Mouse (Mus musculus): ENCODE measurements around the gene Clec4b2. TPM values are rescaled to one million over a fixed set of nuclear protein-coding genes. Genes with fewer than 3 reads are reported as not detected.
A peak's percentile ranks its signal among the peaks of the same experiment; 100 is the strongest.
"Not testable (repeated sequence)": the region's sequence is repeated elsewhere in the genome, so short reads cannot be mapped to it uniquely, and the experiment has no call there.

Clec4b2 gene
- polyA plus RNA-seq (2015; fragmentation: Nextera tagmentation; extraction: Ambion mirVana), result 0.14 TPM in 1 of 2 replicates, not detected in the other

DNA sequence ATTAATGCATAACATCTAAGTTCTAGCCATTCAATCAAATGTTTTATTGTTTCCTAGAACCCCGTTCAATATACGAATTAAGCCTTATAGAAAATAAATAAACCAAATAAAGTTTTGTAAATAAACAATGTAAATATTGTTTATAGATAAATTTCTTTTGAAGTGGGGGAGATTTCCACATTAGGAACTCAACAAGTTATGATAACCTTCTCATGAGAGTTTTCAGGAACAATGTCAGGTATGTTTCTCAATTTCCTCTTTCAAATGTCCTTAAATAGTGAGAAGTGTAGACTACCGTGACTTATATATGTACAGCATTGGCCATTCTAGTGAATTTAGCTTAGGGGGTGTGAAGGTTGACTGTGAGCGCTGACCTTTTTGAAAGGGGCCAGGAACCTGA is at the start of gene Clec4b2:
TSS of gene Clec4b2 (plus strand) at position 301 of the 400 bp plus-strand sequence.
- H3K27me3 ChIP-seq (replicated peaks), result no peaks in the 10 kb centered on the region
- H3K4me1 ChIP-seq, result no peaks in the 10 kb centered on the region
- no peak for ATAC-seq (ENCODE audit: insufficient read depth, low FRiP score, low read depth)
- H3K4me3 ChIP-seq (replicated peaks), result no peak within 1 kb of the TSS
- H3K27ac ChIP-seq, result no peak within 1 kb of the TSS
- H3K9me3 ChIP-seq, result no peaks in the 10 kb centered on the region
- H3K36me3 ChIP-seq, result no peaks in the 10 kb centered on the region
- 83% methylated on average over 4 of the region's 4 CpGs for WGBS
- H3K9ac ChIP-seq, result no peak within 1 kb of the TSS
- H3K4me2 ChIP-seq, result no peak within 1 kb of the TSS

DNA sequence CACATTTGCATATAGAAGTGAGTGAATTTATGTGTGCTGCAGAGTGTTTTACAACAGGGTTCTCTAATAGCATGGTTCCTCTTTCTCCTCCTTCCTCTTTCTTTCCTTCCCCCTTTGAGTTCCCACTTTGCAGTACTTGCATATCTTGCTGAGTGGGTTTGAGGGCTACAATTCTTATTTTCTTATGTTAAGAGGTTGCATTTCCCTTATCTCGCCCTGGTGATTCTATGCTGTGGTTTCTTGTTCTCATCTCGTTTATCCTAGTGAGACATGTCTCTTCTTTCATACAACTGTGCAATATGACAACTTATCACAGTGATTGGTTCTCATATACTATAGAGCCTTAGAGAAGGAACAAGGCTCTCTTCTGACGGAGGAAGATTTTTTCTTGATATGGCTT is 49.5 kb upstream of the Clec4b2 start:
- WGBS, result 66% methylated on average over 3 of the region's 3 CpGs
- Histone ChIP-seq H3K9me3 (no peaks in the 10 kb centered on the region), H3K9ac (no peak overlapping the region), H3K36me3 (no peaks in the 10 kb centered on the region), H3K4me2 (no peak overlapping the region), H3K27ac (no peak overlapping the region), H3K27me3 (replicated peaks) (no peaks in the 10 kb centered on the region), H3K4me1 (no peaks in the 10 kb centered on the region), H3K4me3 (replicated peaks) (no peak overlapping the region)
- ATAC-seq (ENCODE audit: insufficient read depth, low FRiP score, low read depth), result no peak

GRCm38 (mm10) chr6:123127173-123127572 is 45.5 kb upstream of the Clec4b2 start:
- Histone ChIP-seq H3K4me2 (no peak overlapping the region), H3K9ac (no peak overlapping the region), H3K27ac (no peak overlapping the region), H3K4me3 (replicated peaks) (no peak overlapping the region), H3K36me3 (no peaks in the 10 kb centered on the region), H3K9me3 (no peaks in the 10 kb centered on the region), H3K27me3 (replicated peaks) (no peaks in the 10 kb centered on the region), H3K4me1 (no peaks in the 10 kb centered on the region)
- WGBS, result 47% methylated on average over 1 of the region's 1 CpGs
- ATAC-seq (ENCODE audit: insufficient read depth, low FRiP score, low read depth), result no peak

- not testable (repeated sequence) for H3K4me1 ChIP-seq; H3K27me3 ChIP-seq (replicated peaks); ATAC-seq (ENCODE audit: insufficient read depth, low FRiP score, low read depth); H3K36me3 ChIP-seq; H3K27ac ChIP-seq; H3K4me3 ChIP-seq (replicated peaks); H3K9ac ChIP-seq; H3K9me3 ChIP-seq; H3K4me2 ChIP-seq
- 62% methylated on average over 29 of the region's 29 CpGs for WGBS
These were observed 34.7 kb upstream of the Clec4b2 start for GRCm38 (mm10) chr6:123137766-123138526.

DNA sequence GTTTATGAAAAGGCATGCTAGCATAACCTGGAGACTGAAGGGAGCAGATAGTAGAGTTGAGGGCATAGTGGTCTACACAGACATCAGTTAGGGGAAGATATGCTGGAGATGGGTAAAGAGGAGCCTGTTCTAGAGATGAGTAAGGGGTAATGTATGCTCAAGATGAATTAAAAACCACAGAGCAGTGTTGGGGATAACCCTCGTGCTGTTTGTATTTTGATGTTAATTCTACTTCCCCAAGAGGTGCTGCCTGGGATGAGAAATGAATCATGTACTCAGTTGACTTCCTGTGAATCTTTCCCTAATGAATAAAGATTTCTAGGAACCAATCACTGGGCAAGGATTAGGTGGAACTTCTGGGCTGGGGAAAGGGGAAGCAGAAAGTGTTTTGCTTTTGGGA is 2.6 kb upstream of the Clec4b2 start:
- Histone ChIP-seq H3K27me3 (replicated peaks) (no peaks in the 10 kb centered on the region), H3K9ac (no peak overlapping the region), H3K4me3 (replicated peaks) (no peak overlapping the region), H3K4me1 (no peaks in the 10 kb centered on the region), H3K9me3 (no peaks in the 10 kb centered on the region), H3K4me2 (no peak overlapping the region), H3K36me3 (no peaks in the 10 kb centered on the region), H3K27ac (no peak overlapping the region)
- WGBS, result 32% methylated on average over 1 of the region's 1 CpGs
- ATAC-seq (ENCODE audit: insufficient read depth, low FRiP score, low read depth), result no peak

- no peaks in the 10 kb centered on the region for H3K4me1 ChIP-seq
- no peak overlapping the region for H3K4me3 ChIP-seq (replicated peaks)
- H3K9me3 ChIP-seq, result no peaks in the 10 kb centered on the region
- no peak overlapping the region for H3K4me2 ChIP-seq
- no peak for ATAC-seq (ENCODE audit: insufficient read depth, low FRiP score, low read depth)
- H3K27me3 ChIP-seq (replicated peaks), result no peaks in the 10 kb centered on the region
- no peak overlapping the region for H3K27ac ChIP-seq
- H3K36me3 ChIP-seq, result no peaks in the 10 kb centered on the region
- H3K9ac ChIP-seq, result no peak overlapping the region
These were observed 1.7 kb upstream of the Clec4b2 start for GRCm38 (mm10) chr6:123171040-123171439.

- H3K27me3 ChIP-seq (replicated peaks), result no peaks in the 10 kb centered on the region
- no peak overlapping the region for H3K4me3 ChIP-seq (replicated peaks)
- no peak for ATAC-seq (ENCODE audit: insufficient read depth, low FRiP score, low read depth)
- H3K4me1 ChIP-seq, result no peaks in the 10 kb centered on the region
- no peak overlapping the region for H3K27ac ChIP-seq
- no peak overlapping the region for H3K9ac ChIP-seq
- H3K4me2 ChIP-seq, result no peak overlapping the region
- H3K9me3 ChIP-seq, result no peaks in the 10 kb centered on the region
- WGBS, result 76% methylated on average over 1 of the region's 1 CpGs
- no peaks in the 10 kb centered on the region for H3K36me3 ChIP-seq
These were observed 2.9 kb downstream of the Clec4b2 start for GRCm38 (mm10) chr6:123175549-123175948.

DNA sequence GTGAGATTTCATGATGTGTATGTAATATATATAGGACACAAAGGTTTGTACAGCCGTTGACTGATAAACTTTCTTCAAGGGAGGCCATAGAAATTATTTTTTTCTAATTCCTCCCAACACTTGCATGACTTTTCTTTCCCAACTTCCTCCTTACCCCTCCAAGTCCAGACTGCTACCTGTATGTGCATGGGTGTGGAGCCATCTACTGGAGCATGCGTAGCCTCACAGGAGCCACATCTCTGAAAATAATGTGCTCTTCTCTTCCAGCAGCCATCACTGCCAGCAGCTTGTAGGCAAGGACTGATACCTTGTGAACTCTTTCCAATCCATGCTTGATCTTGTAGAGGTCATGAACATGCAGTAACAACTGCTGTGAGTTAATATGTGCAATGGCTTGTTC is 12.2 kb downstream of the Clec4b2 start:
- not testable (repeated sequence) for H3K4me3 ChIP-seq (replicated peaks); ATAC-seq (ENCODE audit: insufficient read depth, low FRiP score, low read depth); H3K9ac ChIP-seq; H3K27ac ChIP-seq; H3K9me3 ChIP-seq; H3K36me3 ChIP-seq; H3K27me3 ChIP-seq (replicated peaks); H3K4me1 ChIP-seq; H3K4me2 ChIP-seq
- 74% methylated on average over 2 of the region's 2 CpGs for WGBS

- 86% methylated on average over 1 of the region's 1 CpGs for WGBS
- H3K36me3 ChIP-seq, result no peaks in the 10 kb centered on the region
- no peaks in the 10 kb centered on the region for H3K27me3 ChIP-seq (replicated peaks)
- ATAC-seq (ENCODE audit: insufficient read depth, low FRiP score, low read depth), result peak; percentile 50; the same call in 1 of the 2 replicates
- H3K4me1 ChIP-seq, result no peaks in the 10 kb centered on the region
- no peak overlapping the region for H3K9ac ChIP-seq
- H3K4me2 ChIP-seq, result no peak overlapping the region
- H3K4me3 ChIP-seq (replicated peaks), result no peak overlapping the region
- no peaks in the 10 kb centered on the region for H3K9me3 ChIP-seq
- H3K27ac ChIP-seq, result no peak overlapping the region
These were observed 34.7 kb downstream of the Clec4b2 start for GRCm38 (mm10) chr6:123207187-123208076.

DNA sequence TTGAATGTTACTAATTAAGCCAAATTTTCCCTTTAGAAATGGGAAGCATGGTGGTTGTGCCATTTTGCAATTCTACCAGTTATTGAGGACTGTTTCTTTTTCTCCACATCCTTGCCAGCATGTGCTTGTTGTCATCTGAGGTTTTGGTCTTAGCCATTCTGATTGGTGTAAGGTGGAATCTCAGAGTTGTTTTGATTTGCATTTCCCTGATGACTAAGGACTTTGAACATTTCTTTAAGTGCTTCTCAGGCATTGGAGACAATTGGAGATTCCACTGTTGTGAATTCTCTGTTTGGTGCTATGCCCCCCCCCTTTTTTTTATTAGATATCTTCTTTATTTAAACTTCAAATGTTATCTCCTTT is 35.4 kb downstream of the Clec4b2 start:
- not testable (repeated sequence) for H3K27ac ChIP-seq; H3K27me3 ChIP-seq (replicated peaks); H3K4me1 ChIP-seq; H3K4me2 ChIP-seq; H3K9ac ChIP-seq; H3K36me3 ChIP-seq; H3K4me3 ChIP-seq (replicated peaks); H3K9me3 ChIP-seq; ATAC-seq (ENCODE audit: insufficient read depth, low FRiP score, low read depth)

- WGBS, result 56% methylated on average over 1 of the region's 1 CpGs
- H3K27ac ChIP-seq, result no peak overlapping the region
- no peaks in the 10 kb centered on the region for H3K27me3 ChIP-seq (replicated peaks)
- no peaks in the 10 kb centered on the region for H3K9me3 ChIP-seq
- ATAC-seq (ENCODE audit: insufficient read depth, low FRiP score, low read depth), result no peak
- H3K4me1 ChIP-seq, result no peaks in the 10 kb centered on the region
- H3K4me3 ChIP-seq (replicated peaks), result no peak overlapping the region
- no peak overlapping the region for H3K9ac ChIP-seq
- H3K36me3 ChIP-seq, result no peaks in the 10 kb centered on the region
- H3K4me2 ChIP-seq, result no peak overlapping the region
These were observed 39.0 kb downstream of the Clec4b2 start for GRCm38 (mm10) chr6:123211726-123212125.

GRCm38 (mm10) chr6:123227519-123228166 is 55.0 kb downstream of the Clec4b2 start:
- H3K4me3 ChIP-seq (replicated peaks), result no peak overlapping the region
- no peak for ATAC-seq (ENCODE audit: insufficient read depth, low FRiP score, low read depth)

More at GRCm38 (mm10) chr6:123227519-123228166, 55.0 kb downstream of the Clec4b2 start:
- H3K36me3 ChIP-seq, result no peaks in the 10 kb centered on the region
- 48% methylated on average over 2 of the region's 2 CpGs for WGBS
- no peaks in the 10 kb centered on the region for H3K9me3 ChIP-seq
- no peaks in the 10 kb centered on the region for H3K27me3 ChIP-seq (replicated peaks)
- H3K4me1 ChIP-seq, result no peaks in the 10 kb centered on the region
- no peak overlapping the region for H3K27ac ChIP-seq
- H3K4me2 ChIP-seq, result no peak overlapping the region
- no peak overlapping the region for H3K9ac ChIP-seq
